Mouse (Mus musculus) kidney, embryonic 14.5 days (tissue): ENCODE measurements at regions not wholly inside any gene's neighbourhood (a gene's known extent, or its start where the extent isn't known, plus 50 kb on each side); places are given as distances from the start of the nearest gene placed in this dataset.
"Not testable (repeated sequence)": the region's sequence is repeated elsewhere in the genome, so short reads cannot be mapped to it uniquely, and the experiment has no call there.

Experiments used
- ATAC-seq: fragments of 200-750 bp; cut with Nextera tagmentation; 2 replicates; pipeline ENCODE4 v1.8.0; 2017; ENCODE audit warnings: moderate number of reproducible peaks, mild to moderate bottlenecking, moderate TSS enrichment, moderate library complexity; ENCODE audit not compliant: low FRiP score, low TSS enrichment
- H3K27ac ChIP-seq: fragments of 300-500 bp; sonication (generic); 2 replicates; pipeline ENCODE4 v1.5.1; 2014; ENCODE audit warnings: low read depth, mild to moderate bottlenecking, low read length, moderate library complexity, mixed read lengths
- H3K27me3 ChIP-seq: fragments of 300-500 bp; sonication (generic); 2 replicates; pipeline ENCODE4 v1.6.1; 2014; ENCODE audit warnings: mild to moderate bottlenecking, low read length; ENCODE audit not compliant: control insufficient read depth, insufficient read depth
- H3K36me3 ChIP-seq: fragments of 300-500 bp; sonication (generic); 2 replicates; pipeline ENCODE4 v1.6.1; 2014; ENCODE audit warnings: low read length, mixed read lengths; ENCODE audit not compliant: control insufficient read depth, insufficient read depth
- H3K4me1 ChIP-seq: fragments of 300-500 bp; sonication (generic); 2 replicates; pipeline ENCODE4 v1.6.1; 2014; ENCODE audit warnings: low read length, mixed read lengths; ENCODE audit not compliant: control insufficient read depth, insufficient read depth
- H3K4me2 ChIP-seq: fragments of 300-500 bp; sonication (generic); replicated peaks from 2 replicates; pipeline ENCODE4 v1.6.1; 2014; ENCODE audit warnings: low read depth, mild to moderate bottlenecking, low read length
- H3K4me3 ChIP-seq: fragments of 300-500 bp; sonication (generic); 2 replicates; pipeline ENCODE4 v1.5.1; 2014; ENCODE audit warnings: mild to moderate bottlenecking, low read length
- H3K9ac ChIP-seq: fragments of 300-500 bp; sonication (generic); 2 replicates; pipeline ENCODE4 v1.6.1; 2014; ENCODE audit warnings: low read depth, mild to moderate bottlenecking, low read length, moderate library complexity
- H3K9me3 ChIP-seq: fragments of 300-500 bp; sonication (generic); 2 replicates; pipeline ENCODE4 v1.6.1; 2016; ENCODE audit warnings: low read length; ENCODE audit not compliant: control insufficient read depth
- WGBS: fragments of 180-500 bp; shearing (Covaris S2); extraction: QIAGEN DNeasy Blood & Tissue Kit; methylation state at CpG from one replicate; pipeline ENCODE4 v1.1.7; 2014; 5-methylcytosine and 5-hydroxymethylcytosine counted together

DNA sequence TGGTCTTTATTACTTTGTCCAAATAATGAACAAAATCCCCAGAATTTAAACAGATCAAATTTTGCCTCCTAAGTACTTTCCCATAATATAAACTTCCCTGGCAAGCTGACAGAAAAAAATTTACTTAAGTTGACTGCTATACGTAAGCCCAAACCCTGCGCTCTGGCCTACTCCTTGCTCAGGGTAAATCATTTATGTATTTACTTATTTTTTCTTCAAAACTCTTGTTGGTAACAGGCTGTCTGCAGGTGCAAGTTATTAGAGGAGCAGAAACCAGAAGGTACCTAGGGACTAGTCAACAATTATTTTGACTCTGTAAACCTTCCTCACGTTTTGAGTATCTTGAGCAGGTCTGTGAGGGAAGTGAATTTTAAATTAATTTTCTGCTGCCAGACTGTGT is 2615.7 kb downstream of the Poteg start:
- ATAC-seq: no peak
- H3K4me1 ChIP-seq: no peaks in the 10 kb centered on the region
- no peak overlapping the region for H3K27ac ChIP-seq
- no peak overlapping the region for H3K9ac ChIP-seq
- H3K27me3 ChIP-seq: no peaks in the 10 kb centered on the region
- 83% methylated on average over 3 of the region's 3 CpGs for WGBS
- H3K4me3 ChIP-seq: no peak overlapping the region
- no peak overlapping the region for H3K4me2 ChIP-seq
- H3K9me3 ChIP-seq: no peaks in the 10 kb centered on the region
- H3K36me3 ChIP-seq: no peaks in the 10 kb centered on the region

DNA sequence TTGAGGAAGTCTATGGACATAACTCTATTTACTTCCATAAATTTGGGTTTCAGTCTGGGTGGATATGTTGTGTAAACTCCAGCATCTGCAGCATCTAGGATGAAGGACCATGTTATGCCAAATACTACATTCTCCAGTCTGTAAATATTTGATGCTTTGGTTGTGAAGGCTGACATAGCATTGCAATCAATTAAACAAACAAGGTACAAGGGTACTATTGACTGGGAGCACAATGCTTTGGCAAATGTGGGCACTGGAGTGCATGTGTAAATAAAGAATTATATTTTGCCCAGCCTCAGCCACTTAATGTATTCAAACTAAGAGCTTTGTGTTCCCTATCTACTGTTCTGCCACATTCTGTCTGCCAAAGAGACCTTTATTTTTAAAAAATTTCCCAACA is 2630.3 kb downstream of the Poteg start:
- no peak for ATAC-seq
- Histone ChIP-seq H3K4me2 (no peak overlapping the region), H3K36me3 (no peaks in the 10 kb centered on the region), H3K27ac (no peak overlapping the region), H3K9me3 (no peaks in the 10 kb centered on the region), H3K27me3 (no peaks in the 10 kb centered on the region), H3K9ac (no peak overlapping the region), H3K4me1 (no peaks in the 10 kb centered on the region), H3K4me3 (no peak overlapping the region)

DNA sequence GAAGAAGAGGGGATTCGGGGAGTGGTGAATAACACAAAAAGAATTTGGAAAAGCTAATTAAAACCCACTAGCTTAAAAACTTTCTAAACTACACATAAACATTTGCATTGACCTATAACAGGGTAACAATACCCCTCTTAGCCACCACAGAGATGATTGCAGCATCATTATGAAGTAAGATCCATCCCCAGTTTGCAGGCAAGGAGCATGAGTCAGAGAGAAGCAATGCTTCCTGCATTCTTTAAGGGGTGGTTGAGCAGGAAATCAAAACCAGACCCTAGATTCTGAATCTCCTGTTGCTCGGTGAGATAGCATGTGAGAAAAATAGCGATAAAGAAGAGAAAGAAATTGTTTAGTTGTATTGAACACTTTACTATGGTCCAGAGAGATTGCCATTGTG is 2680.3 kb downstream of the Poteg start:
- Histone ChIP-seq H3K27me3 (no peaks in the 10 kb centered on the region), H3K9me3 (no peaks in the 10 kb centered on the region), H3K9ac (no peak overlapping the region), H3K4me1 (no peaks in the 10 kb centered on the region), H3K36me3 (no peaks in the 10 kb centered on the region), H3K4me3 (no peak overlapping the region), H3K27ac (no peak overlapping the region), H3K4me2 (no peak overlapping the region)
- ATAC-seq: no peak
- 81% methylated on average over 3 of the region's 3 CpGs for WGBS

- H3K4me1 ChIP-seq: no peaks in the 10 kb centered on the region
- H3K9ac ChIP-seq: no peak overlapping the region
- ATAC-seq: no peak
- WGBS: 82% methylated on average over 6 of the region's 6 CpGs
- H3K9me3 ChIP-seq: no peaks in the 10 kb centered on the region
- H3K27me3 ChIP-seq: no peaks in the 10 kb centered on the region
- H3K36me3 ChIP-seq: no peaks in the 10 kb centered on the region
- H3K4me2 ChIP-seq: no peak overlapping the region
- no peak overlapping the region for H3K4me3 ChIP-seq
- no peak overlapping the region for H3K27ac ChIP-seq
These were observed 2687.5 kb downstream of the Poteg start for GRCm38 (mm10) chr8:30134999-30135398.

GRCm38 (mm10) chr8:30151181-30151844 is 2703.8 kb downstream of the Poteg start:
- H3K4me3 ChIP-seq: no peak overlapping the region
- 56% methylated on average over 2 of the region's 2 CpGs for WGBS
- no peak for ATAC-seq
- H3K9me3 ChIP-seq: no peaks in the 10 kb centered on the region
- H3K36me3 ChIP-seq: no peaks in the 10 kb centered on the region
- no peak overlapping the region for H3K27ac ChIP-seq
- no peaks in the 10 kb centered on the region for H3K4me1 ChIP-seq
- no peaks in the 10 kb centered on the region for H3K27me3 ChIP-seq
- no peak overlapping the region for H3K9ac ChIP-seq
- H3K4me2 ChIP-seq: no peak overlapping the region

GRCm38 (mm10) chr8:30152921-30153320 is 2705.5 kb downstream of the Poteg start:
- no peaks in the 10 kb centered on the region for H3K27me3 ChIP-seq
- H3K4me1 ChIP-seq: no peaks in the 10 kb centered on the region
- WGBS: 86% methylated on average over 4 of the region's 4 CpGs
- no peaks in the 10 kb centered on the region for H3K9me3 ChIP-seq
- H3K4me2 ChIP-seq: no peak overlapping the region
- H3K36me3 ChIP-seq: no peaks in the 10 kb centered on the region
- no peak overlapping the region for H3K27ac ChIP-seq
- no peak for ATAC-seq
- H3K4me3 ChIP-seq: no peak overlapping the region
- no peak overlapping the region for H3K9ac ChIP-seq

GRCm38 (mm10) chr8:30171881-30172280 is 2724.4 kb downstream of the Poteg start:
- Histone ChIP-seq H3K4me1 (no peaks in the 10 kb centered on the region), H3K27ac (no peak overlapping the region), H3K4me2 (no peak overlapping the region), H3K9ac (no peak overlapping the region), H3K4me3 (no peak overlapping the region), H3K27me3 (no peaks in the 10 kb centered on the region), H3K9me3 (no peaks in the 10 kb centered on the region), H3K36me3 (no peaks in the 10 kb centered on the region)
- ATAC-seq: no peak
- 73% methylated on average over 1 of the region's 1 CpGs for WGBS

GRCm38 (mm10) chr8:30202746-30203145 is 2755.3 kb downstream of the Poteg start:
- not testable (repeated sequence) for H3K4me1 ChIP-seq, H3K4me3 ChIP-seq, H3K36me3 ChIP-seq, H3K9ac ChIP-seq, H3K27me3 ChIP-seq, H3K4me2 ChIP-seq, H3K27ac ChIP-seq, ATAC-seq, H3K9me3 ChIP-seq

DNA sequence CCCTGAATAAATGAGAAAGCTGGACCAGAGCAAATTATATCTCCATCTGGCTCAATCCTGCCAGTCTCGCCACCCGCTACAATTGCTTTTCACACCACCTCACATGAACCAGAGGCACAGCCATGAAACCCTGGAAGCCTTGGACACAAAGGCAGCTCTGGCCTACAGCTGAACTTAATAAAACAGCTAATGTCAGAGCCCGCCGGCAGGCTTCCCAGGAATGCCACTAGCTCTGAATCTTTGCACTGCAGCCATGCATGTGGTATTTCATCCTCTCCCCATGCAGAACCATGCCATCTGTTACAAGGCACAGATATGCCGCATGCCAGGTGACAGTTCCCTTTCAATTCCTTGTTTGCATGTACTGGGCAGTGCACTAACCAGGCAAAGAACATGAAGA is 2779.9 kb downstream of the Poteg start:
- Histone ChIP-seq H3K27me3 (no peaks in the 10 kb centered on the region), H3K9ac (no peak overlapping the region), H3K4me3 (no peak overlapping the region), H3K4me1 (no peaks in the 10 kb centered on the region), H3K27ac (no peak overlapping the region), H3K4me2 (no peak overlapping the region), H3K36me3 (no peaks in the 10 kb centered on the region), H3K9me3 (no peaks in the 10 kb centered on the region)
- no peak for ATAC-seq
- 83% methylated on average over 5 of the region's 5 CpGs for WGBS
